Mouse (Mus musculus): ENCODE data around the gene Simc1.

DNA sequence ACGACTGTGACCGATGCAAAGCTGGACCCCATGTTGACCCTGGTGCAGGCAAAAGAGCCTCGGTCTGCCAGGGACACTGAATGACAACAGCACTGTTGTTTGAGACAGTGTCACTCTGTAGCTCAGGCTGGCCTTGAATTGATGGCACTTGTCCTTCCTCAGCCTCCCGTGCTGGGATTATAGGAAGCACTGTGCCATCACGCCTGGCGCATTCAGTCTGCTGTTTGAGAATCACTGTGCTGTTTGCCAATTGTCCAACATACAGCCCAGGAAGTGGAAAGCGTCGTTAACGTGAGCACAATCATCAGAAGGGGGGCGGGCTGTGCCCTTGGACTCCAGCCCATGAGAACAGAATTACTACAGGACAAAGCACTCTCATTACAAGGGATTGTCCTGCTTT is 78.5 kb downstream of the Simc1 start:
- TF ChIP-seq CTCF (conservative IDR thresholded peaks at IDR 0.05 in 1 of 2, IDR thresholded peaks at IDR 0.05 in 1 of 2; ENCODE audit: low read depth in 2 of 2, low read length in 2 of 2) (no peak), NRF1 (IDR thresholded peaks at IDR 0.05; ENCODE audit: low read depth, low read length) (no peak)

Measured in CH12.LX (cell line).